Mouse (Mus musculus) cerebellum, adult 2 months (tissue): ENCODE measurements around the gene Dse.

ENCODE experiments used
- CTCF ChIP-seq: fragments of 200-500 bp; IDR thresholded peaks from 2 replicates; pipeline ENCODE4 v1.5.1; 2011; ENCODE audit warnings: low read depth, mild to moderate bottlenecking, control low read depth, low read length, moderate library complexity, borderline replicate concordance; ENCODE audit not compliant: insufficient read depth
- POLR2A ChIP-seq: fragments of 200-500 bp; IDR thresholded peaks from 2 replicates; pipeline ENCODE4 v1.6.1; 2011; ENCODE audit warnings: low read length, control low read depth, borderline replicate concordance; ENCODE audit not compliant: insufficient read depth

DNA sequence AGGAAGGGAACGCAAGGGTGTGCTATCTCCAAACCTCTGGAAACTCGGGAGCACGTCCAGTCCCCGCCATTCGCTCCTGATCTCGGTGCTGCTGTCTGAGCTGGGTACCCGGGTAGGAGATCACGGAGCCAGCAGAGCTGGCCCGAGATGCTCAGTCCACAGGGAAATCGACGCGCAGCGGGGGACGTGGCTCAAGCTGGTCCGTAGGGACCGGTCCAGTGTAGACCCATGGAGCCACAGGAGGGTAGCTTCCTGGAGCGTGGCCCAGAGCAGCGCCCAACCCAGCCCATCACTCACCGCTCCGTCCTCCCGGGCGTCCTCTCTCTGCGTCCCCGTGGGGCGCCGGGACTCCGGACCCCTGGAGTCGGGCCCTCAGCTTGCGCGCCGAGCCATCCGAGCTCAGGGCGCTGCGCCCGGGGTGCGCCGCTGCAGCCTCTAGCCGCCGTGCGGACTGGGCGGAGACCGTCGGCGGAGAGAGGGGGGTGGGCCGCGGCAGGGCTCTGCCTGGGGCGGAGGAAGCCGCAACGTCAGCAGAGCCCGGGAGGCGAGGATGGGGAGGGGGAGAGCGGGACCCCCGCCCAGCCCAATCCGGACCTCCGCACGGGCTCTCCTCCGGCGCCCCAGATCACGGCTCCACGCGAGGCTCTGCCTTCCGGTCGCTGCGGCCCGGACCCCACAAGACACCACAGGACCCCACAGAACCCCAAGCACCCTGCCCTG, 572 bp downstream of the Dse start:
- no peak for TF ChIP-seq CTCF
- TF ChIP-seq POLR2A = no peak
